Mouse (Mus musculus): ENCODE data around the gene Parp14.

Parp14 gene

DNA sequence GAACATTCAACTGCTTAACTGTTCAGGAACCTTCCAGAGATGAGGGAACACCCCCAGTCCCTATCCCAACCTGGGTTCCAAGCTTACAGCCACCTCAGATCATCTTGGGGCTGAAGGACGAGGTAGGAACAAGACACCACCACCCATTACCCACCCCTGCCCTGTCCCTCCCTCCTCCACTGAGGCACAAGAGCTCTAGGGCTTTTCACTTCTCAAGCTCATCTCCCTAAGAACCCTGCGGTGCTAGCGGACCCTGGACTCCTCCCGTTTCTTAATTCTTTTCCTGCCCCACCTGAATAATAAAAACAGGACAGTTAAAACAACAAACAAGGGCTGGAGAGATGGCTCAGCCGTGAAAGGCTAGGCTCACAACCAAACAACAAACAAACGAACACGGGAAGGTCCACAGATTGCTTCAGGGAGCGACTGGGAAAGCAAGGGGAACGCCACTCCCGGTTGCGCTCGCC lies 730 bp downstream of the Parp14 start:
- DNase-seq (ENCODE audit: low spot score in 2 of 2), result peak in 1 of 2 experiments; percentile 42

DNA sequence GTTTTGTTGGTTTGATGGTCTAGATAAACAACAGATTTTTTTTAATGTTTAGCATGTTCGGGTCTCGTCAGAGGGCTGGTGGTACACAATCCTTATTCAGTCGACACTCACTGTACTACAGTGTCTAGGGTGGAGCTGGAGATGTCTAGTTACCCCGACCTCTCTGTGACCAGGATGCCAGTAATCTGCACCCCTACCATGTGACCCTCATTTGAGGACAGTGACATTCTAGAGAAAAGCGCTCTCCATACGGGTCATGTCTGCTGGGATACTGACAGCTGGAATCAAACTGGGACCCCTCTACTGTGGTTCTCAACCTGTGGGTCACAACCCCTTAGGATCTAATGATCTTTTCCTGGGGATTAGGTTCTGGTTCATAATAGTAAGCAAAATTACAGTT lies 1.7 kb downstream of the Parp14 start:
- no peak for DNase-seq (ENCODE audit: low spot score in 2 of 2)

DNA sequence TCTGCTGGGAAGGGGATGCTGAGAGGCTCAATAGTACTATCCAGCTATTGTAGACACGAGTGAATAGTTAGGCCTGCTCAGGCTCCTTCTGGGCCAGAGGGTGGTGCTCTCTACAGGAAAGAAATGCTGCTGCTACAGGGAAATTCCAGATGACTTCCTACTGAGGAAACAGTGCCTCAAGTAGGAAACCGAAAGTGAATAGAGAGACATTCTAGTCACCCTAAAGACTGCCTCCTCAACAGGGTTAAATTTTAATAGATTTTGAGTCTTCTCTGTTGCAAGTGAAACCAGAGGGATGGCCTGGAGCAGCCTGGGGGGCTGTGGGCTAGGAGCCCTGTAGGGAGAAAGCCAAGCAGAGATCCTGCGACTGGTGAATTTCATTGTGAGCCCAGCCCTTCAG lies 2.2 kb downstream of the Parp14 start:
- no peak for DNase-seq (ENCODE audit: low spot score in 2 of 2)

DNA sequence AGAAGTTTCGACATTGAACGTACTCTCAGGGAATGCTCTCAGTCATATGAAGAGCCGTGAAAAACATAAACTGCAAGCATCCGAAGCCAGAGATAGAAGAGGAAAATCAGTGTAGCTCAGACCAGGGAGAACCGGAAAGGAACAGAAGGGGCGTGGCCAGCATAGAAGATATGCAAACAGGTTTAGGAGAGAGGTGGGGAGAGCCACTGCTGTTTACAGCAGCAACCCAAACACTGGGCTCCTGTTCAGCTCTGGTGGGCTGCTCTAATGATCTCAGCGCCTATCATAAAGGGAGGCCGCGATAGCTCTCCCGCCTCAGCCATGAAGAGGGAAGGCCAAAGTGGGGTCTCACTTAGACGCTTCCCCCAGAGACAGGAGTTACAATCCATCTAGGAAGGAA lies 3.6 kb downstream of the Parp14 start:
- DNase-seq (ENCODE audit: low spot score in 2 of 2), result no peak

DNA sequence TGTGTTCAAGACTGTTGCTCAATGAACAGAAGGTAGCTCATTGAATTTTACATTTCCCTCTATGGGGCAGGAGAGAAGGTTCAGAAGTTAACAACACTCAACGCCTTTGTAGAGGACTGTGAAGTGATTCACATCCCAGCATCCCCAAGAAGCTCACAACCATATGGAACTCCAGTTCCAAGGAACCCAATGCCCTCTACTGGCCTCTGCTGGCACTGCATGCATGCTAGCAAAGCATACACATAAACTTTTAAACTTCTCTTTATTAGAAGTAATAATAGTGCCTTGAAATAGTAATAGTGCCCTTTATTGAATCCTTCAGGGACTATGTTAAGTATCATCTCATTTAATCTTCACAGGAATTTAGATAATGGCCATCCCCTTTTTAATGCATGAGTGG lies 9.3 kb downstream of the Parp14 start:
- no peak for DNase-seq (ENCODE audit: low spot score in 2 of 2)

- no peak for DNase-seq (ENCODE audit: low spot score in 2 of 2)
These were observed 11.1 kb downstream of the Parp14 start for GRCm38 (mm10) chr16:35860236-35860635.

DNA sequence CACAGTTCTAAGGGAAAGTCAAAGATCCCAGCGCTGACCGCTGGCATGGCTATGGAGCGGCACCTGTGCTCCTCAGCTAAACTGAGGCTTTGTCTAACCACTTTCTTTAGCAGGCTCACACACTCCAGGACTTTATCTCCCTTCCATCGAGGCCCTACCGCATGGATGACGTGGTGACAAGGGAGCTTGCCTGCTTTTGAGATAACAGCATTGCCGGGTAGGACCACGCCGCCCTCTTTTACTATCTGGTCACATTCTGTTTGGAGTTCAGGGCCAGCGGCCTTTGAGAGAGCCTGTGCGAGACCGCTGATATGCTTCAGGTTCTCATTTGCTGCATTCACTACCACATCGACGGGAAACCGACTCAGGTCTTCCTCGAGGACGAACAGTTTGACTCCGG lies 14.6 kb downstream of the Parp14 start:
- no peak for DNase-seq (ENCODE audit: low spot score in 2 of 2)

- DNase-seq (ENCODE audit: low spot score in 2 of 2), result no peak
These were observed 15.5 kb downstream of the Parp14 start for GRCm38 (mm10) chr16:35855846-35856245.

DNA sequence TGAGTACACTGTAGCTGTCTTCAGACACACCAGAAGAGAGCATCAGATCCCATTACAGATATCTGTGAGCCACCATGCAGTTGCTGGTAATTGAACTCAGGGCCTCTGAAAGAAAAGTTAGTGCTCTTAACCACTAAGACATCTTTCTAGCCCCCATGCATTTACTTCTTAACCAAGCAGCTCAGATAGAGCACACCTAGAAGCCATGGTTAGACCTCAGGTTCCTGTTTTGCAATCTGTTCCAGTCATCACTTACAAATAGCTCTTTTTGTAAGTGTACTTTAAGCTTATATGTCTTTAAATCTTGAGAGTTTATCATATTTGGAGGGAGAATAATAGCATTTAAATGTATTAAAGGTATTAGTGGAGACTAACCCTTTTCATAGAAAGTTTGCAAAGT lies 24.2 kb downstream of the Parp14 start:
- no peak for DNase-seq (ENCODE audit: low spot score in 2 of 2)

- DNase-seq (ENCODE audit: low spot score in 2 of 2), result peak in 1 of 2 experiments; percentile 9
These were observed 31.7 kb downstream of the Parp14 start for GRCm38 (mm10) chr16:35839680-35840079.

DNA sequence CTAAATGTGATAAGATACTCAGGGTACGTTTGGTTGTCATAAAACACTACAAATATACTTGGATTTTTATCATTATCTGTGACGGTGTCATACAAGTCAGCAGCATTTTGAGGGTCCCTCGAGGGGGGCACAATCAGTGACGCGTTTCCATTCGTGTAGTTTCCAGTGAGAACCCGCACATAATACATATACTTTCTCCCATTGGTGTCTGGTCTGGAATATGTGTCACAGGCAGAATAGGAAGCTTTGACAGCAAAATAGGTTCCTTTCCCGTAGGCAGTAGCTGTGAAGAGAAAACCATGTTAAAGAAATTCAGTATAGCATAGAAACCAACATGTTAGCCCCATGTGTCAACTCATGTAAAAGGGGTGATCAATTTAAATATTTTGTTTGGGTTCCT lies 36.7 kb downstream of the Parp14 start:
- no peak for DNase-seq (ENCODE audit: low spot score in 2 of 2)

DNA sequence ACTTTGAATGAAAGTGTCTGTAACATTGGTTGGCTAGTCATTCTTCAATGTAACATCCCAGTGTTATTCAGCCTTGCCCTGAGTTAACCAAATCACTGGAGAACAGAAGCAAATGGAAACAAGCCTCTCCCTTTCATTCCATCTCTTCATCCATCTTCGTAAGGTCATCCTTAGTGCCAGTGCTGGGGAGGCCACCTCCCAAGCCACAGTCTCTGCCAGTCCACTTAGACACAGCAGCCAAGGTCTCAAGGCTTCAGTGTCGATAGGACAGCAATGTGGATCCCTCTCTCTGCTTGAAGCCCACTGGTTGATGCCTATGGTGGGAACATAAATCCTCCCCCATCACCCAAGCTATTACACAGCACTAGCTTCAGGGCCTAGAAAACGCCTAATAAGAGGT lies 38.4 kb downstream of the Parp14 start:
- DNase-seq (ENCODE audit: low spot score in 2 of 2), result no peak

GRCm38 (mm10) chr16:35829999-35830398 lies 41.3 kb downstream of the Parp14 start:
- no peak for DNase-seq (ENCODE audit: low spot score in 2 of 2)

DNA sequence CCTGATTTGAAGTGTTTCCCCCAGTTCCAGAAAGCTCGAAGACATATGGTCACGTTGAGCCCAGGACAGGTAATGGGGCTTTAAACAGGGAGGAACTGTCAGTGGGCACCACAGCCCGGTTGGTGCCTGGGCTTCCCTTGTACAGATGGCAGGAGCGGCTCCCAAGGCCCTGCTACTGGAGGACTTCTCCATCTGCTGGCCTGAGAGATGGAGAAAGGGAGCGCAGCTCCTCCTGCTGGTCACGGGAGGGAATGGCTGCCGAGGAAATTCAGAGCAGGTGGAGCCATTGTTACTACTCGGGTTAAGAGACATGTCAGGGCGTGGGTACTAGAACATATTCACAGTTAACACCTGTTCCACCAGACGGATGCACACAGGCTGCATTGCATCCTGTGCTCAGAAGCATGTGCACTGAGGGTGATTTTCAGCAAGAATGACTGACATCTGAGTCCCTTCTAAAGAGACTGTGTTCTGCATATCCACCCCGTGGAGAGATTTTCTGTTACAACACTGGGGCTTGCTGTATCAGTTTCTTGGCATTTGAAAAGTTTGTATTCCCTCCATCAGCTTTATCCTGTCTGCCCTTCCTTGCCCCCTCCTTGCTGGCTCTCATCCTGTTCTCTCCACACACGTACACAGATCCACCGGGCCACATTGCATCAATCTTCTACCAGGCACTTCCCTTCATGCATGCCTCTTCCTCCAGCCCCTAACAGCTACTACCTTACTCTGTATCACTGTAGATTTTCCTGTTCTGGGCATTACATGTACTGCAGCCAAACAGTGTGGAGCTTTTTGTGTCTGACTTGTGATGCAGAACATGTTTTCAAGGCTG lies 53.9 kb downstream of the Parp14 start:
- DNase-seq (ENCODE audit: low spot score in 2 of 2), result peak; percentile 75 to 85

DNA sequence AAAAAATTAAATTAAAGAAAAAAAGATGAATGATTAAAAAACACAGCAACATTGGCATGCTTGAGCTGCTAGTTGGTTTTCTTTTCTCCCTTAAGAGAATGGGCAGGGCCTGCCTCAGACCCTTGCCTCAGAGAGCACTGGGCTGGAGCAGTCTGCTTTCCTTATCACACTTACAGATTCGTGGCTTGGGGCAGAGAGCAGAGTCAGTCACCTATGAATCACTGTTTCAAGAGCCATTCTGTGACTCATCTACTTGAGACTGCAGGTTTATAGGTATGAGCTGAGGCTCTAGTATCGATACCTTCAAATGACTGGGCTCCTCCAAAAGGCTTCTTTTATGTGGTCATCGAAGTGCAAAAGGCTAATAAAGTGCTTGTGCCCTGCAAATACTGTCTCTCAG lies 58.2 kb downstream of the Parp14 start:
- no peak for DNase-seq (ENCODE audit: low spot score in 2 of 2)

- no peak for DNase-seq (ENCODE audit: low spot score in 2 of 2)
These were observed 62.5 kb downstream of the Parp14 start for GRCm38 (mm10) chr16:35808838-35809237.

DNA sequence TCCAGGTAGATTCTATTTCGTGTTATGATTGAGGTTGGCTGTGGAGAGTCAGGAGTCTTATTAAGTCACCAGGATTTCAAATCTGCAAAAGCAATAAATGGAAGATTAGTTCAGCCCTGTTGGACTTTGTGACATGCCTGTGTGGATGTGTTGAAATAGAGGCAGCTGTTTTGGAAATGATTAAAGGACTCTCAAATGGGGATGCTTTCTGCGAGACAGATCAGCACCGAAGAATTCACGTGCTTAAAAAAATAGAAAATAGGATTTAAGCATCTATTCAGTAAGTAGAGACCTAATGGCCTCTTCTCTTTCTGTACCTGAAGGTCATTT lies 63.7 kb downstream of the Parp14 start:
- DNase-seq (ENCODE audit: low spot score in 2 of 2), result no peak

DNA sequence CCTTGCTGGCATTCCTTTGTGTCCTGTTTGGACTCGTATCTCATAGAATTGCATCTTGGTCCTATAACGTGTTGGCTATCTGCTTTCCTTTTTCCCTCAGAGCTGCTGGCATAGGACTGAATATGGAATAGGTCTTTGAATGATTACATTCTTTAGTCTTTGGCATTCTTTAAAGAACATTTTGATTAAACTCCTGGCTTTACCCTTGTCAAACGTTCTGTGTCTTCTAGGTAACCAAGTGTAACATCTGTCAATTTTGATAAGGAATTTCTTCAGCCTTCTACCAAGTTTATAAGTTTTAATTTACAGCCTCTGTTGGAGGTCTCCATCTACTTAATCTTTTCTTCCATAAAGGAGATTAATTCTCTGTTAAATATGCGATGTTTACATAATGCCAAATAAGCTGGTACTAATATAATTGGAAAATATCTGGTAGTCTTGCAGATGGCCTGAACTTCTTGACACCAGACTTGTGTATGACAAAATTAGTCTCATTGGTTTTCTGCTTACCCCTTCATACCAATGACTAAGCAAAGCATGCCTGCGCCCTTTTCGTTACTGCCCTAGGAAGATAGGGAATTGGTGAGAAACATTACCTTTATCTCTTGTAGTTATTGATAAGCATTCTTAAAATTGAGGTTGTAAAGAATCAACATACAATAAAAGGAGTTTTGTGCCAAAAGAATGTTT lies 64.2 kb downstream of the Parp14 start:
- DNase-seq (ENCODE audit: low spot score in 2 of 2), result no peak

GRCm38 (mm10) chr16:35803723-35804122 lies 67.6 kb downstream of the Parp14 start:
- no peak for DNase-seq (ENCODE audit: low spot score in 2 of 2)

DNA sequence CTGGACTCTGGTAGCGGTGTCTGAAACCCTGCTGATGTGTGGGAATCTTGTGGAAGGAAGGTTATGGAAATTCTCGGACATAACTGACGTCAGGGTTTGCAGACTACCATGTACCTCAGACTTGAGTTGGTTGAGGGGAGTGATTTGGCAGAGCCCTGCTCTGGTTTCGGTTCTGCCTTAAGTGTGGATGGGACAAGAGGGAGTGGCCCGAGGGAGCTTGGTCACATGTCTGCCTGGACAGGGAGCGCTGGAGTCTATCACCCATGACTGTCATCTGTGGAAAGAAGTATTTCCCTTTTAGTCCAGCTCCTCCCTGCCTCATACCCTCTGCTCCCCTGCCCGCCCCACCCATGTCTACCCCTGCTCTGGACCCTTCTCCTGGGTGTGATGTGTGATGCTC lies 69.2 kb downstream of the Parp14 start:
- no peak for DNase-seq (ENCODE audit: low spot score in 2 of 2)

- DNase-seq (ENCODE audit: low spot score in 2 of 2), result no peak
These were observed 79.3 kb downstream of the Parp14 start for GRCm38 (mm10) chr16:35791962-35792521.

GRCm38 (mm10) chr16:35788330-35788729 lies 83.0 kb downstream of the Parp14 start:
- no peak for DNase-seq (ENCODE audit: low spot score in 2 of 2)

All from urinary bladder, postnatal 36 days (tissue).